Mouse (Mus musculus) heart, adult 2 months (tissue): ENCODE data around the gene Hsd17b7.

ENCODE experiments used
- CTCF ChIP-seq: fragments of 200-600 bp; IDR thresholded peaks from 2 replicates; pipeline ENCODE4 v1.8.1; 2022; ENCODE audit warnings: antibody characterized with exemption, mild to moderate bottlenecking, moderate library complexity
- EP300 ChIP-seq: fragments of 200-500 bp; IDR thresholded peaks from 2 replicates; pipeline ENCODE4 v1.6.1; 2011; ENCODE audit warnings: low read depth, low read length, control low read depth; ENCODE audit not compliant: insufficient read depth
- POLR2A ChIP-seq: fragments of 200-500 bp; IDR thresholded peaks from 2 replicates; pipeline ENCODE4 v1.6.1; 2011; ENCODE audit warnings: mild to moderate bottlenecking, low read depth, low read length, control low read depth; ENCODE audit not compliant: insufficient read depth

- TF ChIP-seq CTCF = no peak
- TF ChIP-seq POLR2A = no peak
- TF ChIP-seq EP300 = no peak
These were observed 20.2 kb downstream of the Hsd17b7 start for GRCm38 (mm10) chr1:169948866-169949265.
